Mouse (Mus musculus): ENCODE measurements around the gene Dusp28.

- TF ChIP-seq POLR2A (IDR thresholded peaks at IDR 0.05; ENCODE audit: insufficient read depth, low read length) (no peak), CTCF (IDR thresholded peaks at IDR 0.05; ENCODE audit: low read depth, low read length) (no peak)
Observed at GRCm38 (mm10) chr1:92919151-92919550, 12.4 kb downstream of the Dusp28 start.
